Mouse (Mus musculus) frontal cortex, postnatal 14 days (tissue): ENCODE measurements around the gene Otog.

Experiments
- DNase-seq, 2 experiments: peaks; one replicate each; pipeline ENCODE4 v3.0.0; 2022; ENCODE audit warnings: low spot score in 2 of 2

The Otog gene

DNA sequence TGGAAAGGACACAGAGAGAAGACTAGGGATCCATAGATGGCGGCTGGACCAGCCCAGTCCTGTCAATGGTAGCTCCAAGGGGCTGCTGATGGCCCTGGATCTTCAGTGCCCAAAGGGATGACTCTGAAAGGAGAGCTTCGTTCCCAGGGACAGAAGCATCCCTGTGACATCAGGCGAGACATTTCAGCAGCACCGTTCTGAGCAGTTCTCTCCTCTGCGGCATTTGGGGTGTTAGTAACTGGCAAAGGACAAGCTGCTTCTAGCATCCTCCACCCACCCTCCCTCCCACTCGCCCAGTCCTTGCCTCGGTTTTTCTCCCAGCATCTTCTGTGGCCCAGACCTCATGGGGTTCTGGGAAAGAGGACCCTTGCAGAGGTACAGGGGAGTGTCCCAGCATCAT is 41.5 kb downstream of the Otog start:
- no peak for DNase-seq

DNA sequence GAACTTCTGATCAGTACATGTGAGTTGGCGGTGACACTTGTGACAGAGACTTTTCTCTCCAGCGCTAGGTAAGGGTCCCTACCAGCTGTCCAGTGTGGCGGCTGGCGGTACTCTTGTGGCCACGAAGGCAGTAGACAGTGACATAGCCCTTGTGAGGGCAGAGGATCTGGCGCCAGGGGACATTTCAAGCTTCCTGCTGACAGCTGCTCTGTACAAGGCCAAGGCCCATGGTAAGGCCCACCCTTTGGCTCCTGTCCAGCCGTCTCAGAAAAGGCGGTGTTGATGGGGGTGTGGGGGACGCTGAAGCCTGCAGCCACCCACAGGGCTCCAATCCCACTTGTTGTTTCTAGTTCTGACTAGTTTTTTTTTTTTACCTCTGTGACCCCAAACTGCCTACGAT is 42.9 kb downstream of the Otog start:
- no peak for DNase-seq

DNA sequence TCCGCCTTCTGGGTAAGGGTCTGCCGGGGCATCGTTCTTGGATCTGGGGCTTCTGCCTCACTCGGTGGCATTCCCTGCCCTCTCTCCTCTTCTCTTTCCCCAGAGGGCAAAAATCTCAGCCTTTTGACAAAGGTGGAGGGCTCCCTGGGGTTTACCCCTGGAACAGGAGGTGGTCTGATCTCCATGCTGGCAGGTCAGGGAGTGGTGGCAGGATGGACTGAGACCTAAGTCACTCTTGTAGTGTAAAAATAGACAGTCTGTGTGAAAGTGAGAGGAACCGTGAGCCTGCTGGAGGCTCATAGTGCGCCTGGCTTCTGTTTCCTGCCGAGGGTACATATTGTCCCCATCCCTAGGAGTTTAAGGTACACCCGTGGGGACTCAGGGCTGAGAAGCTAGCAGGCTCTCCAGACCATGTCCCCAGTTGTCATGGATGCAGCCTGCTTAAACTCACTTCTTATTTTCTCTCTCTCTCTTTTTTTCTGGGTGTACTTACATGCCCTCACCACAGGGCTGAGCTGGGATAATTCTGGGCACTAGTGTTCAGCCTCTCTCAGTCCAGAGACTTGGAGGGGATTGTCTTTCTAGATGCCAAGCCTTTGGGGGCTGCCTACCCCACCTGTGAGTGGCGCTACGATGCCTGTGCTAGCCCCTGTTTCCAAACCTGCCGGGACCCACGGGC is 44.5 kb downstream of the Otog start:
- DNase-seq: no peak

DNA sequence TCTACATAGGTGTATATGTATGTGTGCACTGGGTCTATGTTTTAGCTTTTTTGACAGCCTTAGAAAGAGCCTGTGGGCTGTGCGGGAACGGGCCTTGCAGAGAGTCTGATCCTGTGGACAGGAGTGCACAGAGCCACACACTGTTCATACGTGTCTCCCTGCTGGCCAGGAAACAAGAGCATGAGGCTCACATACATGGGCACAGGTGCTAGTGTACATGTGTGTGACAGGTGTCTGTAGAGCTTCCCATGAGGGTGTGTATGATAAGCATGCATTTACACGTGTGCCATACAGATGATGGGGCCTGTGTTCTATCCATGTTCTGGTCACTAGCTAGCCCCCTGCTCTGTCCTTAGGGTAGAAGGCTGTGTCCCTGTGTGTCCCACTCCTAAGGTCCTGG is 45.6 kb downstream of the Otog start:
- no peak for DNase-seq

DNA sequence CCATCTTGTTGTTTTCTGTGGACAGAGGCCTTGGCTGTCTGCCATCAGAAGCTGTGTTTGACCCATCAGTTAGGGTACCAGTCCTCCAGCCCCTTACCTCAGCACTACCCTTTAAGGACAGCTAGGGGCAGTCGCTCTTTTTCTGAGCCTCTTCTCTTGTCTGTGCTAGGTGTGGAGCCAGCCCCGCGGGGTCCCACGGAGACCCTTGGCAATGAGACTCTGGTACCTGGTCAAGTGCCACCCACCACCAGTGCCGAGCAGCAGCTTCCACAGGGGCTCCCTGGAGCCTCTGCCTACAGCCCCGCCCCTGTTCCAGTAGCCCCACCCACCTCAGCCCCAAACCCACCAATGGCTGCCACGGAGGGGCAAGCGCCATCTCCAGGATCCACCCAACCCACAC is 46.3 kb downstream of the Otog start:
- DNase-seq: no peak

DNA sequence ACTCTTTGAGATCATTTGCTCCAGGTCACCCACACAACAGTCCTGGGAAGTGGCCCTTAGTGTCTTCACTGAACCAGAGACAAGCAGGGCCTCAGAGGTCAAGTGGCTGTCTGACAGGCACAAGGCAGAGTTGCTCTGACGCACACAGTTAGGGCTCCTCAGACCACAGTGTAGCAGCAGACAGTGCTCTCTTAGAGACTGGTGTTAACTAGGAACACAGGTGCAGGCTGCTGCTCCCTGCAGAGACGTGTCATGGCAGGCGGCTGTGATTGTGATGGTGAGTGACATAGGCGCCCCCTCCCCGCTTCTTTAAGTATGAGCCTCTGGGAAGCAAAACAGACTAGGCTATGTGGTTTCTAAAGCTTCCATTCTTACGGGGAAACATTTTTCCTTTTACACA is 55.5 kb downstream of the Otog start:
- no peak for DNase-seq

DNA sequence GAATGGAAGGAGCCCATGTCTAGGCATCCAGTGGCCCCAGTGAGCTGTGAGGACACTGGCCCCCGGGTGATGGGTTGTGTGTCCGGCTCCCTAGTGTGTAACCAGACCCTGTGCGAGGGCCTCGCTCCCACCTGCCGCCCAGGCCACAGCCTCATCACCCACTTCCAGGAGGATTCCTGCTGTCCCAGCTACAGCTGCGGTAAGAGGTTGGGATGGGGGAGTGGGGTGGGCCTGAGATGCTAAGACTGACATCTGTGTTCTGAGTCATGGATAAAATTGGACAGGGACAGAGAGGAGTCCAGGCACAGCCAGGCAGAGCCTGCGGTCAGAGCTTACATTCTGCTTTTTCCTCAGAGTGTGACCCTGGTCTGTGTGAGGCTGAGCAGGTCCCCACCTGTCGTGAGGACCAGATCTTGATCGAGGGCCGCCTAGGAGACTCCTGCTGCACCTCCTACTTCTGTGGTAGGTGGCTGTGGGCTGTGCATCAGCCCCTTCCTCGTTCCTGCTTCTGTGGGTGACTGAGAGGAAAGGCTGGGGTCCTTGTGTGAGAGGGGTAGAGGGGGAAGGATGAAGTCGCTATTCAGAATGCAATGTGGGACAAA is 60.3 kb downstream of the Otog start:
- no peak for DNase-seq

DNA sequence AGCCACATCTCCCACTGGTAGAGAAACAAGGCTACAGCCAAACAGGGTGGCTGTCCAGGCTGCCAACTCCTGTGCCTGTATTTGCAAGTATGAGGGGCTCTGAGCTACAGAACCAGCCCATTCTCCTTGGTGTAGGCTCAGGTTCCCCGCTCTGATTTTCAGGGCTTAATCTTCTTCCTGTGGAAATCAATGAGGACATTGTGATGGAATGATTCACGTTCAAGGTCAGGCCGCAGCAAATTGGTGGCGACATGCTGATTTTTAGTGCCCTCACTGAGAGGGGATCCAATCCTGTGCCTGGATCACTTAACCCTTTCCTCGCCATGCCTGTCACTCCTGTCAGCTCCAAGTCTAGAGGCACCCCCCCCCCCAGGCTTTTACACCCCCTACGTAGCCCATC is 72.7 kb downstream of the Otog start:
- DNase-seq: no peak

DNA sequence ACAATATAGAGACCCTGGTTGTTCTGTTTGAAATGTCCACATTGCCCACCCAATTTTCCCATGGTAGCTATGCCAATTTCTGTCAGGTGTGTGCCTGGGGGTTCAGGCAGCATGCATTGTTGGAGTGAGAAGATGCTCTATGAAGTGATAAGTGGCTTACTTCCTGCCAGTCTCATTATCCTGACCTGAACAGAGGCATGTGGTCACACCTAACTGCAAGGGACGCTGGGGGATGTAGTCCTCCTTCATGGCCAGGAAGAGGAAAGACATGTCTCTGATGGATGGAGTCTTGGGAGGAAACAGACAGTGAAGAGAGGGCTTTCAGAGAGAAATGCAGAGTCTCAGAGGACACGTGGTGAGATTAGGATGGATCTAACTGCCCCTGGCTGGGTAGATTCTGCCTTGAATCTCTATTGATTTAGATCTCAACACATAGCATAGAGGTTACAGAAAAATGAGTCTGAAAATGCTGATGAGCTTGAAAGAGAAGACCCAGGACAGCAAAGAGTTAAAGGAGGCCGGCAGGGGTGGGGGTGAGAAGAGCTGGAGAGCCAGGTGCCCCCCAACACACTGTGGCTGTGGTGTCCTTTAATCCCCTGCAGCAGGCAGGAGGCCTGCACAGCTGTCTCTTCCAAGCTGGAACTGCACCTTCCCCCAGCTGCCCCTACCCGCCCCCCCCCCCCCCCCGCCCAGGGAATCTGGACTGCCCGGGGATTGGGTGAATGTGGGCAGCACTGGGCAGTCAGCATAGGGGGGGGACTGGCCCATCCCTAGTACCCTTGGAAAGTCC is 73.6 kb downstream of the Otog start:
- no peak for DNase-seq

DNA sequence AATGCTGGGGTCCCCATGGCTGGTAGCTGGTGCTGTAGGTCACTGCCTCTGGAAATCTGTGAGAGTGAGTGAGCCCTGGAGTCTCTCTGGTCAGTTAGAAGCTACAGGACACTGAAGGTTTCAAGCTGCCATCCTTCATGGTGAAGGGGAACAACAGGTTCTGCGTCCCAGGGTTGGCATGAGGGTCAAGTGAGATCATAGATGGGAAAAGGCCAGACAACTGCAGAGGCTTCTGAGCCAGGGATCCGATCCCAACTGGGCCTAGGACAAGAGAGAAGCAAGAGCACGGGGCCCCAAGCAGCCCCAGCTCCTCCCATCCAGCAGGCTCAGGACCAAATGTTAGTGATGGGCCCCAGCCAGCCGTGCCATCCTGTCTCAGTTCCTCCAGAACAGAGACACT is 74.9 kb downstream of the Otog start:
- DNase-seq: no peak

DNA sequence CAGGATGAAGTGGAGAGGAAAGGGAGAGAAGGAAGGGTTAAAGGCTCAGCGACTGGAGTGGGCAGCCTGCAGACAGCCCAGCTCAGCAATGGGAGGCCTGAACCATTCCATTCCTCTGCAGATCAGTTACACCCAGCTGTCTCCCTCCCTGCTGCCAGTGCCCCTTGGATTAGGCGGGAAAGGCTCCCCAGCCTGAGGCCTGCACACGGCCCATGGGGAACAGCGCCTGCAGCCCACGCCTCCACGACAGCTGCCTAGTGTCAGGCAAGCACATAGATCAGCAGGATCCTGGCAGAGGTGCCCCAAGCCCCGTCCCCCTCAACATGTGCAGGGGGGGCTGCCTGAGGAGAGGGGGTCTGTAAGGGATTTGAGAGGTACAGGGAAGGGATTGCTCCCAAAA is 76.2 kb downstream of the Otog start:
- DNase-seq: no peak

DNA sequence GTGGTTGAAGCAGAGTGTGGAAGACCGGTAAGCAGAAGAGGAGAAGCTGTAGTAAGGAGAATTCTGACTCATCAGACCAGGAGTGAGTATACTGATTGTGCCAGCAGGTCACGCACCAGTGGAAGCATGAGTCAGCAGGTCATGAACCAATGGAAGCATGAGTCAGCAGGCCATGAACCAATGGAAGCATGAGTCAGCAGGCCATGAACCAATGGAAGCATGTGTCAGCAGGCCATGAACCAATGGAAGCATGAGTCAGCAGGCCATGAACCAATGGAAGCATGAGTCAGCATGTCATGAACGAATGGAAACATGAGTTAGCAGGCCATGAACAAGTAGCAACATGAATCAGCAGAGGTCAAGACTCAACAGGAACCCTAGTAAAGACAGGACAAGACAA is 80.5 kb downstream of the Otog start:
- DNase-seq: no peak

DNA sequence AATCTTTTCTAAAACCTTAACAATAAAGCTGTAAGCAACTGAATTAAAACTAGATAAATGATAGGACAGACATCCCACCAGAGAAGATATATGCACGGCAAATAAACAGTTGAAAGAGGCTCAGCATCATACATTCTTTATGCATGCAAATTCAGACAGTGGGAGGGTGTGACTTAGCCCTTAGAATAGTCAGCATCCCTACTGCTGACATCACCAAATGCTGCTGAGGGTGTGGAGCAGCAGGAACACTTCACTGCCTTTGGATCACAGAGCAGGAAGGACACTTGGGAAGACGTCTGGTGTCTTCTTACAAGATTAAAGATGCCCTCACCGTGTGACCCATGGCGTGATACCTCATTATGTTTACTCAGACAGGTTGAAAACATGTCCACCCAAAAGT is 87.1 kb downstream of the Otog start:
- DNase-seq: no peak

DNA sequence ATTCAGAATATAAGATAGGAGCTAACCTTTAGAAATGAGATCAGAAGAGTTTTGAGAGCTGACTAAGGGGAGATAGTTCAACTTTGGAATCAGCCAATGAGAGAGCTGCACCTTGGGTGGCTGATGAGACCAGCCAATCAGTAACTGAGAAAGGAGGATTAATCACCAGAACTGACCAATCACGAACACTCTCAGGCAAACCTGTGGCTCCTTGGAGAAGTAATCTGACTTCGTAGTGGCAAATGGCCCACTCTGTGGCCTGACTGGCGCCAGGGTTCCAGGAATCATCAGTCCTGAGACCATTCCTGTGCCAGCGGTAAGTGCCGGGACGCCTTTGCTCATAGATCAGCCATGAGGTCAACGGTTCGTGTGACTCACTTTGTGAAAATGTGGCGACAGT is 96.6 kb downstream of the Otog start:
- DNase-seq: no peak

DNA sequence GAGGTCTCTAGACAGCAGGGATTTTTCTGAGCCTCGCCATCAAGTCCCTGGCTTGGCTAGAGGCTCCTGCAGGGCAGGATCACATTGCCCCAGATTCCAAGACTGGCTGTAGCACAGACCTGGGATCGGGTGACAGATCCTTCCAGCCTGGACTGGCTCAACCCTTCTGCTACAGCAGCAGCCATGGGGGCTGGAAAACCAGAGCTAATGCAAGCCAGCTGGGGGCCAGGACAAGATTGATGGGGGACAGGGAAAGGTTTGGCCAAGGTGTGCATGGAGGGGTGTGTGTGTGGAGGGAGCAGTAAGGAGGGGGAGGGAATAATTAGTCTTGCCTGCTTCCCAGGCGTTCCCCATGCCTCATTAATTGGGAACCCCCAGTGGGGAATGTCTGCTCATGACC is 99.0 kb downstream of the Otog start:
- no peak for DNase-seq

DNA sequence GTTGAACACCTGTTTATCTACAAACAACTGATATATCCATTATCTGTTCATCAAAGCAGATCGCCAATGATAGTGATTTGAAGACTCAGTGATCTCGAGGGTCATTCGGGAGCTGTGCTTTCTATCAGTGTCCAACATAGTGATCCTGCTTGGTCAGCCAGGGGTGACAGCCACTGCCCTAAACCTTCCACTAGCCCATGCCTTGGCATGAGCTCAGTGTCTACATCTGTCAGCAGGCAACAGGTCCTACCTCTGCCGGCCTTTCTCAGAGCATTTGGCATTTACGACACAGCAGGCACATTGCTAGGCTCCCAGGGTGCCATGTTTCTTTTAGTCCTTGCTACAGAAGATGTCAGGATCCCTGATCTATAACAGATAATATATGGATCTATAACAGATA is 99.5 kb downstream of the Otog start:
- DNase-seq: no peak

DNA sequence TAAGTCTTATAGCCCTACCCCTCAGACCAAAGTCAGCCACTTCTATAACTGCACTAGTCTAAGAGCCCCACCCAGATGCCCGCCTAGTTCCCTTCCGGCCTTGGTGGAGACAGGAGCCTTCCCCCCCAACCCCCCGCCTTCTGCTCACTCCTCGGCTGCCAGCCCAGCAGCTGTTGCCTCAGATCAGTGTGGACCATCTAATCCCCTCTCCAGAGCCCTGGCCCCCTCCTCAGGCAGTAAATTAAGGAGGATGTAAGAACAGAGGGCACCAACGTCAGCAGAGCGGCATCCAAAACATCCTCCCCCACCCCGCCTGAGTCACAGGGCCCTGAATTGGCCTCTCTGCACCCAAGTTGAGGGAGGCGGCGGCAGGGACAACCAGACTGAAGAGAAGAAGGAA is 100.7 kb downstream of the Otog start:
- no peak for DNase-seq

DNA sequence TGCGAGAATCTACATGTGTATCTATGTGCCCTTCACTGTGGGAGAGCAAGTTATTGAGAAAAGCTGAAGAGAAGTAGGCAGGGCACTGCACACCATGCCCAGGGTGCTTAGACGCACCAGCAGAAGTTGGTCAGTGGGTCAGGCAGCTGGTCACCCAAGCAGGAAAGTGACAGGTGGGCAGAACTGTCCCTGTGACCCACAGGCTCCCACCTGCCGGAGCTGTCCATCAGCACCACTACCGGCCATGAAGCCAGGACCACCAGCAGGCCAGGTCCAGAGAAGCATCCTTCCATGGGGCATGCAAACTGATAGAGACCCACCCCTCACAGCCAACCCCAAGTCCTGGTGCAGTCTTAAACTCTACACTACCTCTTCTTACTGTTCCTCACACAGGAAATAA is 106.9 kb downstream of the Otog start:
- DNase-seq: no peak

DNA sequence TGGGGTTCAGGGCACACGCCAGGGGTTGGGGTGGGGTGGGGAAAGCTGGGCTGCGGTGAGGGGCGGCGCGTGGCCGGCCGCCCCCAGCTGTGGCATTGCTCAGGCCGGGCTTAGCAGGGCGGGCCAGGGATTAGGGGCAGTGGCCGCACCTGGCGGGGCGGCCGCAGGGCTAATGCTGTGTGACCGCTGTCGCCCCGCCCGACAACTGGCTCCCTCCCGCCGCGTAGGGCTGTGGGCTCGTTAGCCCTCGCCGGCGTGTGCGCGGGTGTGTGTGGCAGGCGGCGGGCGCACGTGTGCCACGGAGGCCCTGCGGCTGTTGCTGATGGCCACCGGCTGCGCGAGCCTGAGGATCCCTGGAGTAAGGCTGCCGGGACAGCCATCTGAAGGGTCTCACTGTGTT is 108.0 kb downstream of the Otog start:
- DNase-seq: no peak

DNA sequence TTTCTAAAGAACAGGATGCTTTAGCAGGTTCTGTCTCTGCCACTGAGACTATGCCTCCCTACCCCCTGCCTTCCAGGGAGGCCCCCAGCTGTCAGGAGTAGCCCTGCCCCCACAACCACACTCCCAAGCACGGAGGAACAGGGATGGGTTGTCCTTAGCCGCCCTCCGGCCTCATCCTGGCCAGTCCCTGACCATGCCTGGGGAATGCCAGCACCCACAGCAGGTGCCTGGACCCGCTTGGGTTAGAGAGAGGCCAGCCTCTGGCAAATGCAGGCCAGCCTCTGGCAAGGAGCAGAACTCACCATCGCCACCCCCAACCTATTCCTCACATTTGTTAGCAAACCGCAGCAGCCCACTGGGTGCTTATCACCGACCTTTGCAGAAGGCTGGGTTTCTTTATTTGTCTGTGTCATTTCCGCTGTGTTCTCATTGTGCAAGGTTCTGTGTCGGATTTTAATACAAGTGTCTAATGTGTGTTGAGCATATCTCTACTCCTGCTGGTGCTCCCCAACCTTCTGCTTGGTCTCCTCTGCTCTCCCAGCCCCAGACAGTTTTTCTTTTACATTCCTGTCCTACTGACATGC is 109.4 kb downstream of the Otog start:
- DNase-seq: no peak

DNA sequence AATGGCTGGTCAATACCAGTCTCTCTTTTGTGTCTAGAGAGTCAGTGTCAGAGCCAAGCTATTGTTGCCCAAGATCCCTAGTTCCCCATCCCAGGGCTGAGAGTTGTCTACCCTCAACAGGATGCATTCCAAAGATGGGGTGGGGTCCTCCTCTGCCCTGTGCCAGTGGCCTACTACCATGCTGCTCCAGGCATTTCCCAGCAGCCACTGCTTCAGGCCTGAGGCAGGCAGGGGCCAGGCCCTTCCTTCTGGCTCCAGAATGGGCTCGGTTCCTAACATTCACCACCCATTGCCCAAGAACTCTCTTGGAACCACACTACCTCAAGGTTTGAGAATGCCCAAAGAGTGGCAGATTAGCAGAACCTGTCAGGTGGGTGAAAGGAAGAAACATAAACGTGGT is 112.0 kb downstream of the Otog start:
- no peak for DNase-seq

DNA sequence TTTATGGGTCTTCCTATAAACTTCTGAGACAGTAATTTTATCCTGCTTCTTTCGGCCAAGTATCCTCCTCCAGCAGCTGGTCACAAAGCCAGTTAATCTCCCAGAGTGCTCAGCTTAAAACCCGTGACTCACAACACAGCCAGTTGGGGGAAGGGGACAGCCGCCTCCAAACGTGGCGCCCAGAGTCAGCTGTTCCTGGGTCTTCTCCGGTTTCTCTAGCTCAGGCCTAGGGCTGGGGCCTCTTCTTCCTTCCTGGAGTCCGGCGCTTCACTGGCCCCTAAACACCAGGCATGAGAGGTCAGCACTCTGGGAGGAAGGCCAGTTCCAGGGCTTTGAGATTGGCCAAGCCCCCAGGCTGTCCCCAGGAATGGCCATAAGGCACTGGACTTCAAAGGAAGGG is 112.4 kb downstream of the Otog start:
- no peak for DNase-seq

DNA sequence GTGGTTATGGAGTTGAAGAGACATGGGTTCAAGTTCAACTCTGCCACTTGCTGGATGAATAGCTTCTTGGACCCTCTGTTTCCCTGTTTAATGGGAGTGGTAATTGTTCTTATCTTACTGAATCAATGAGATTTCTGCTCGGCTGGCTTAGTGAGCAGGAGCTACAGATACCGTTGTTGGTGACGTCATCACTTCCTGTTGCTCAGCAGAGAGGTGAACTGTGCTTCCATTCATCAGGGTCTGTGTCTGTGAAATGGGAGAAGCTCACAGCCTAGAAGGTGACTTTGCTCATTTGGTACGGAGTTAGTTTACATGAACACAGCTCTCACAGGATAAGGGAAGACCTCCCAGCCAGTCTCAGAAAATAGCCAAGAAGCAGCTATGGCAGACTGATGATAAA is 113.1 kb downstream of the Otog start:
- no peak for DNase-seq
